Mouse (Mus musculus) stomach, embryonic 16.5 days (tissue): ENCODE results near the gene Gbf1. TPM values are rescaled to one million over a fixed set of nuclear protein-coding genes. Genes with fewer than 3 reads are reported as not detected.

Experiments used
- ATAC-seq: fragments of 200-750 bp; cut with Nextera tagmentation; 2 replicates; pipeline ENCODE4 v1.8.0; 2017; ENCODE audit warnings: moderate number of reproducible peaks, moderate TSS enrichment; ENCODE audit not compliant: insufficient read depth, low FRiP score
- H3K27ac ChIP-seq: fragments of 300-500 bp; sonication (generic); 2 replicates; pipeline ENCODE4 v1.5.1; 2014; ENCODE audit warnings: low read length
- H3K27me3 ChIP-seq: fragments of 300-500 bp; sonication (generic); 2 replicates; pipeline ENCODE4 v1.6.1; 2014; ENCODE audit warnings: low read length, control low read depth, mixed read lengths; ENCODE audit not compliant: control insufficient read depth, insufficient read depth
- H3K36me3 ChIP-seq: fragments of 300-500 bp; sonication (generic); 2 replicates; pipeline ENCODE4 v1.6.1; 2014; ENCODE audit warnings: low read length; ENCODE audit not compliant: control insufficient read depth, insufficient read depth
- H3K4me1 ChIP-seq: fragments of 300-500 bp; sonication (generic); 2 replicates; pipeline ENCODE4 v1.6.1; 2014; ENCODE audit warnings: low read length, control low read depth, mixed read lengths; ENCODE audit not compliant: control insufficient read depth, insufficient read depth
- H3K4me2 ChIP-seq: fragments of 300-500 bp; sonication (generic); 2 replicates; pipeline ENCODE4 v1.6.1; 2014; ENCODE audit warnings: low read depth, low read length, mixed read lengths
- H3K4me3 ChIP-seq: fragments of 300-500 bp; sonication (generic); replicated peaks from 2 replicates; pipeline ENCODE4 v1.5.1; 2014; ENCODE audit warnings: mild to moderate bottlenecking, low read length
- H3K9ac ChIP-seq: fragments of 300-500 bp; sonication (generic); 2 replicates; pipeline ENCODE4 v1.6.1; 2014; ENCODE audit warnings: low read length
- H3K9me3 ChIP-seq: fragments of 300-500 bp; sonication (generic); replicated peaks from 2 replicates; pipeline ENCODE4 v1.6.1; 2016; ENCODE audit warnings: low read length, control low read depth; ENCODE audit not compliant: control insufficient read depth
- WGBS: fragments of 180-500 bp; shearing (Covaris S2); extraction: QIAGEN DNeasy Blood & Tissue Kit; methylation state at CpG from one replicate; pipeline ENCODE4 v1.1.7; 2014; 5-methylcytosine and 5-hydroxymethylcytosine counted together
- polyA plus RNA-seq: library from polyadenylated mRNA; unstranded; fragments of >200 nt; fragmentation: Nextera tagmentation; extraction: Ambion mirVana; gene quantifications from 2 replicates; pipeline ENCODE4 v1.2.1, GENCODE M21; 2015

Gbf1 gene
- polyA plus RNA-seq, 1 experiment from 2014 or later: 40.4 TPM

DNA sequence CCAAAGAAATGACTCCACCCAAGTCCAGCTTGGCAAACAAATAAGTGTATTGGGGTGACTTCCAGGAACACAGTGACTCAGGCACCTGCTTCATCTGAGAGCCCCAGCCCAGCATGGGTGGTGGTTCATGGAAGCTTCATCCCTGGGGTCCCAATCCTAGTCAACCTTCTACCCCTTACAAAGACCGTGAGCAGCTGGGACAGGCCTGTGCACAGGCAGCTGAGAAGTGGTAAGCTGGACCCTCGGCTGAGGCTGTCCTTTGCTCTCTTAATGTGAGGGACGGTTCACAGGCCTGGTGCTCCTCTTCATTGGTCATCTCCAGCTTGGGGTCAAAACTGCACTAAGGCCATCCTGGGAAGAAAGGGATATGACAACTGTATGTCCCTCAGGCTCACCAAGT is 135.3 kb downstream of the Gbf1 start:
- H3K4me3 ChIP-seq: no peak overlapping the region
- ATAC-seq: no peak
- no peaks in the 10 kb centered on the region for H3K27me3 ChIP-seq
- no peak overlapping the region for H3K9ac ChIP-seq
- no peak overlapping the region for H3K27ac ChIP-seq
- no peaks in the 10 kb centered on the region for H3K9me3 ChIP-seq
- peaks cover 26% of the 10 kb centered on the region; the same call in 1 of the 2 replicates for H3K36me3 ChIP-seq
- H3K4me1 ChIP-seq: no peaks in the 10 kb centered on the region
- H3K4me2 ChIP-seq: no peak overlapping the region
- 83% methylated on average over 3 of the region's 3 CpGs for WGBS

DNA sequence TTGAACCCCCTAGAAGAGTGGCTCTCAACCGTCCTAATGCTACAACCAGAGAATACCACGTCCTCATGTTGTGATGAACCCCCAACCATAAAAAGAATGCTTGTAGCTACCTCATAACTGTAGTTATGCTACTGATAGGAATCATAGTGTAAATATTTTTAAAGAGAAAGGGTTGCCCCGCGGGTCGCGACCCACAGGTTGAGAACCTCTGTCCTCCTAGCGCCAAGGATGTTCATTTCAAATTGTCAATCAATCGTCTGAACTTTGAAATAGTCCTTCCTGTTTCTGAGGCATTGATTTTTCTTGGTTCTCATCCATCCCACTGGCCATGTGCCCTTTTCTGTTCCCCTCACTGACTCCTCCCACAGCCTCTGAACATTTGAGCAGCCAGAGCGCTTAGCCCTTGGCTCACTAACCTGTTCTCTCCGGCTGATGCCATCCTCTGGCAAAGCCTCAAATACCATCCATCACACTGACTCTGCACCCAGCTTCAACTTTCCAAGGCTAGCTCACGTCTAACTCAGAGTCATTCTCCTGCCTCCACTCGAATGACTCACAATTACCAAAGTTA is 138.3 kb downstream of the Gbf1 start:
- WGBS: 54% methylated on average over 12 of the region's 12 CpGs
- no peak for ATAC-seq
- H3K36me3 ChIP-seq: 0 out of 2 replicates have a peak, but pooled peaks cover 3% of the 10 kb centered on the region
- no peak overlapping the region for H3K4me2 ChIP-seq
- no peak overlapping the region for H3K27ac ChIP-seq
- H3K9ac ChIP-seq: no peak overlapping the region
- no peaks in the 10 kb centered on the region for H3K4me1 ChIP-seq
- H3K9me3 ChIP-seq: no peaks in the 10 kb centered on the region
- H3K4me3 ChIP-seq: no peak overlapping the region
- no peaks in the 10 kb centered on the region for H3K27me3 ChIP-seq

DNA sequence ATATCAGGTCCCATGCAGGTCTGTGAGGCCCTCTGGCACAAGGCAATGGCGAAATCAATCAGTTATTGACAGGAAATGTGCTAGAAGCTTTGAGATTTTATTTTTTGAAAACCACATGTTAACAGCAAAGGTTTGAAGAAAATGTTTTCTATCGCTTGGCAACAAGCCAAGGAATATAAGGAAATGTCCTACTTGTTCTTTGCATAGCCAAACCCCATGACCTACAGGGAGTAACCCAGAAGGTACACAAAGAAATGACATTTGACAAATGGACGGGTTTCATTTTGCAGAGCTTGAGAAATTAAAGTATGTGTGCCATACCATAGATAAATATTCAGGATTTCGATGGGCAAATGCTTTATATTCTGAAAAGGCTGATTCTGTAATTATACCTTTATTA is 144.6 kb downstream of the Gbf1 start:
- H3K27ac ChIP-seq: peak overlapping the region; percentile 70; the same call in 1 of the 2 replicates
- WGBS: 53% methylated on average over 4 of the region's 4 CpGs

DNA sequence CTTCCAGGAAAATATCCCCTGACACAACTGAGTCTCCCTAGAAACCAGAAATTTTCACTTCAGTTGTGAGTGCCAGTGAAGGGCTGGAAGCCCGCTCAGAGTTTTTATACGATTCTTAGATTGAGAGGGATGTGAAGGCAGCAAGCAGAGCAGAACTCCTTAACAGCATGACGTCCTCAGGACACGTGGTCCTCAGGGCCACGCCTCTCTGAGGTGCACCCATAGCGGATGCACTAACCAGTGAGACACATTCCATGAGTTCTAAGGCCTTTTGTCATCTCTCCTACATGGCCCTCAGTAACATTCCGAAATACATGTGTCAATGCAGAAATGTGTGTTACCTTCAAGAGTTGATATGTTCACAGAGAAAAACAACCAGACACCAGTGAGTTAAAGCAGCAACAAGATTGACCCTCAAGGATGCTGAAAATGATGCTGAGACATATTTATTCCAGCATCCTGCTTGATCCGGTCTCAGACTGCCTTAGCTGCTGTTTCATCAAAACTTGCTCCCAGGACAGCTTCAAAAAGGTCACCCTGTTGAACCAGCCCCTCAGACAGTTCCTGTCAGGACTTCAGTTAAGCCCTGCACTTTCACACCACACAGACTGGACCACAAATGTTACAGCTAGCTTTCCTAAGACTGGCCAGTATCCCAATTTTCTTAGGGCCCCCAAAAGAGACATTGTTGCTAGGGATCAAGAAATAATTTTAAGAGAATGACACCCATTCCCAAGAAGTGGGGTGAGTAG is 148.2 kb downstream of the Gbf1 start:
- Histone ChIP-seq H3K36me3 (no peaks in the 10 kb centered on the region), H3K27ac (no peak overlapping the region), H3K9me3 (no peaks in the 10 kb centered on the region), H3K4me1 (peaks cover 4% of the 10 kb centered on the region), H3K4me2 (no peak overlapping the region), H3K4me3 (no peak overlapping the region), H3K27me3 (no peaks in the 10 kb centered on the region), H3K9ac (no peak overlapping the region)
- ATAC-seq: no peak
- 42% methylated on average over 8 of the region's 8 CpGs for WGBS

More for the DNA sequence above, 144.6 kb downstream of the Gbf1 start:
- H3K4me3 ChIP-seq: no peak overlapping the region
- no peak overlapping the region for H3K4me2 ChIP-seq
- H3K9ac ChIP-seq: no peak overlapping the region
- ATAC-seq: peak; percentile 64; the same call in 1 of the 2 replicates
- H3K36me3 ChIP-seq: no peaks in the 10 kb centered on the region
- H3K4me1 ChIP-seq: no peaks in the 10 kb centered on the region; the same call in 1 of the 2 replicates
- no peaks in the 10 kb centered on the region for H3K9me3 ChIP-seq
- H3K27me3 ChIP-seq: no peaks in the 10 kb centered on the region

DNA sequence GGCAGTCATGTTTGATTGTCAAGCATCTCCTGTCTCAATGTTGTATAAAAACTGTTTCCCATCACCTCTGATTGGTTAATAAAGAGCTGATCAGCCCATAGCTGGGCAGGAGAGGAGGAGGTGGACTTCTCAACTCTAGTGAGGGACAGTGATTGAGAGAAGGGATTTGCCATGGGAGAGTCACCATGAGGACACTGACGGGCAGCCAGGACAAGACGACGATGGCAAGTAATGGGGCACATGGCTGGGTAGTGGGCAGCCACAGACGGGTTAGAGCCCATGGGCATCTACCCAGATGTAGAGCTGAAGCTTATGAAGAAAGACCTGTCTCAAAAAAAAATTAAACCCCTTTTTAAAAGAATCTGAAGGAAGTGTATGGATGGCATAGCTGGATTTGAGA is 150.2 kb downstream of the Gbf1 start:
- no peaks in the 10 kb centered on the region for H3K9me3 ChIP-seq
- no peak for ATAC-seq
- H3K4me1 ChIP-seq: peaks cover 11% of the 10 kb centered on the region

DNA sequence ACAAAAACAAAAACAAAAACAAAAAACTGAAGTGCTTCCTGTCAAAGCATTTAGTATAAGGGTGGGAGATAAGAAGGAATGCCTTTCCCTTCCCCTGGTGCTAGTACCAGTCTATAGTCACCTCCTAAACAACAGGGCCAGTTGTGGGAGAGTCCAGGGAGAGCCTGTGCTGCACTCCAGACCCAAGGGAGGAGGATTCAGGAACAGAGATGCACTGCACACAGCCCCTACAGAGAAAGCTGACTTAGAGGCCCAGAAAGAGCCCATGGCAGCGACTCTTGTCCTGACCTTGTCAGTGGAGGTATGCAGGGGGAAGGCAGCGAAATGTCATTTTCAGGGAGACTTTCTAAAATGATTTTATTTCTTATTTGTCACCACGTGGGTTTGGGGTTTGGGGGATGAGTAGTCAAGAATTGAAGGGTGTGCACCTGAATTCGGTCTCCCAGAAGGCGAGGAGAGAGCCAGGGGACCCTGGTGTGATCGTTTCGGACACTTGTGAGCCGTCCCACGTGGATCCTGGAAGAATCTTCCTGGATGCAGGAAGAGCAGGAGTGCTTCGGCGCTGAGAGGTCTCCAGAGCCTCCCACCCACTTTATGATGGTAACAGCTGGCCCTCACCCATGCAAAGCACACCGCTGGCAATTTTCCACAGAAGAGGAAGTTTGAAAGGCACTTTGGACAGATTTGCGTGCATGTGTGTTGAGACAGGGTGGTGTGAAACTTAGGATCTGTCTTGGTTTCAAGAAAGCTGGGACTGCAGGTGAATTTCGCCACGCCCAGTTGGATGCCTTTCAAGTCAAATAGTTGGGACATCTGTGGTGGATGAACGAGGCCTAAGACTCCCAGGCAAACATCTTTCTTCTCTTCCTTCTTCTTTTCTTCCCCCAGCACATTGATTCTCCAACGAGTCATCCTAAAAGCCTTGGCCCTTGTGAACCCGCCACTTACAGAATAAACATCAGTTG is 151.2 kb downstream of the Gbf1 start:
- Histone ChIP-seq H3K36me3 (no peaks in the 10 kb centered on the region), H3K27me3 (no peaks in the 10 kb centered on the region), H3K4me3 (peak overlapping the region; percentile 81), H3K4me2 (peak overlapping the region; percentile 95), H3K4me1 (peaks cover 14% of the 10 kb centered on the region), H3K27ac (peak overlapping the region; percentile 91), H3K9ac (peak overlapping the region; percentile 82), H3K9me3 (no peaks in the 10 kb centered on the region)
- 49% methylated on average over 18 of the region's 18 CpGs for WGBS
- no peak for ATAC-seq

More for the DNA sequence above, 150.2 kb downstream of the Gbf1 start:
- Histone ChIP-seq H3K4me3 (no peak overlapping the region), H3K27ac (no peak overlapping the region), H3K4me2 (no peak overlapping the region), H3K9ac (no peak overlapping the region), H3K27me3 (no peaks in the 10 kb centered on the region), H3K36me3 (no peaks in the 10 kb centered on the region)
- WGBS: 84% methylated on average over 4 of the region's 4 CpGs

DNA sequence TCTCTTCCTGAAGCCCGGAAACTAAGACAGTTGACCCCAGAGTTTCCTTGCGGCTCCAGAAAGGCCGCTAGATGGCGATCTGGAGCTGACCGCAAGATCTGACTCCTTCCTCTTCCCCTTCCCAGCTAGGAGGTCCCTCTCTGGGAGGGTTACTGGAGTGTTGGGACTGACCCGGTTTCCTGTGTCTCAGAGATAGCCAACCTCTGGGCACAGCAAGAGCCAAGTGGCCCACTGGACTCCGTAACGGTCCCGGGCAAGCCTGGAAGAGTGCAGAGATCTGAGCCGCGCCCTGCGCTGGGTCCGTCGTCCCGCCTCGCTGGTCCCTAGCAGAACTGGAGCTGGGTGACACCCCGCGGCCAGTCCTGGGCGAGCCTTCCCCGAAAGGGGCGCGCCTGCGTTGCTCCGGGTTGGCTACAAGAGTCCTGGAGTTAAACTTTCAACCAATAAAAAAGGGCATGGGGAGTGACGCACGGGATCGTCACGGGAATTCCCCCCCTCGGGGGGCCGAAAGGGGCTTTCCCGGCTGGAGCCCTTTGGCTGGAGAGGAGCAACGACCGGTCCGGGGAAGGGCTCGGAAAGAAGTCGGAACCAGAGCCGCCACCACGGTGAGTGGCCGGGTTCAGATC is 152.0 kb downstream of the Gbf1 start, which contains the start of gene Nfkb2:
Gene Nfkb2, plus strand, starts transcription at position 105 of the 626 bp plus-strand sequence.
- Histone ChIP-seq H3K9ac (peak within 1 kb of the TSS; percentile 82), H3K27ac (peak within 1 kb of the TSS; percentile 91), H3K36me3 (no peaks in the 10 kb centered on the region), H3K4me2 (peak within 1 kb of the TSS; percentile 95), H3K4me1 (peaks cover 18% of the 10 kb centered on the region), H3K9me3 (no peaks in the 10 kb centered on the region), H3K4me3 (peak within 1 kb of the TSS; percentile 81), H3K27me3 (no peaks in the 10 kb centered on the region)
- ATAC-seq: peak; percentile 93
- under 1% methylated on average over 39 of the region's 39 CpGs for WGBS

DNA sequence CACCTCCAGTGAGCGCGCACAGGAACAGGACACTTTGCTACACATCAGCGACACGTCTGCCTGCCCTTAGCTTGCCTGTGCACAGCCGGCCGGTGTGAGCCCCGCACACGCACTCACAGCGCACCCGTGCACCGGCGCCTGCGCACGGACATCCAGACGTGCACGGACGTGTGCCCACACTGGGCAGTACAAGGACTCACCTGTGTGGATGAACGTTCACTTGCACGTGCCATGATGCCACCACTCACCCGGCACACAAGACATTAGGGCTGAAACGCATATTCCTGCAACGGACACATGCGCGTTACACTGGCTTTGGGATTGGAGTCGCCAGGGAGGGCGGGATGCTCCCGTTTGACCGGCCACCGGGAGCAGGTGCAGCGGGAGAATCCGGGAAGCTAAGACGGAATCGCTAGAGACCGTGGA is 152.6 kb downstream of the Gbf1 start:
- H3K27ac ChIP-seq: peak overlapping the region; percentile 91
- peak; percentile 15 for ATAC-seq
- peak overlapping the region; percentile 81 for H3K4me3 ChIP-seq
- peak overlapping the region; percentile 95 for H3K4me2 ChIP-seq
- H3K9me3 ChIP-seq: no peaks in the 10 kb centered on the region
- under 1% methylated on average over 34 of the region's 34 CpGs for whole genome bisulfite sequencing
- H3K27me3 ChIP-seq: no peaks in the 10 kb centered on the region
- peaks cover 18% of the 10 kb centered on the region for H3K4me1 ChIP-seq
- H3K36me3 ChIP-seq: no peaks in the 10 kb centered on the region
- peak overlapping the region; percentile 82 for H3K9ac ChIP-seq
